ENCODE assay signal across 14 mouse cellular contexts in genomic region chr10:89768352-89769020, GRCm38 (mm10). TPM values are rescaled to one million over a fixed set of nuclear protein-coding genes. Genes with fewer than 3 reads are reported as not detected.
DNase-seq lines count a peak whose midpoint lies in the region; ATAC-seq and TF ChIP-seq lines count a peak whose summit lies in the region.
"Had no signal": no experiment of that assay in that cellular context is flagged by ENCODE, and none has a peak within 500 bp of the region (broad histone marks: within the 10 kb centered on the region; RNA-seq: fewer than 3 reads in every experiment).

No protein-coding gene starts in this region.

- intact Hi-C loops in left cerebral cortex, postnatal 4 days (cut with DNase I) = no loop called here

- H3K27me3 ChIP-seq in heart, embryonic 15.5 days = no peaks in the 10 kb centered on the region
- H3K27me3 ChIP-seq in lung, embryonic 14.5 days (ENCODE audit: insufficient read depth, low read length) = no peaks in the 10 kb centered on the region
- H3K27me3 ChIP-seq in liver, embryonic 13.5 days = no peaks in the 10 kb centered on the region
- H3K27me3 ChIP-seq: embryonic facial prominence, embryonic 15.5 days; forebrain, embryonic 12.5 days; megakaryocyte, embryonic 14.5 days; neural tube, embryonic 12.5 days had no signal

- no peak for DNase-seq in heart, adult 11 months
- DNase-seq in lung, embryonic 14.5 days = peak; percentile 10
- no peak for DNase-seq in lung, adult 18-20 months
- DNase-seq in liver, embryonic 13.5 days = no peak
- peak; percentile 61 for DNase-seq in yolk sac, embryonic 10.5 days (ENCODE audit: low spot score)
- DNase-seq in left cerebral cortex, postnatal 4 days = no peak
- DNase-seq: cerebellum, adult 9-11 months had no signal

- H3K36me3 ChIP-seq in heart, embryonic 15.5 days = no peaks in the 10 kb centered on the region
- H3K36me3 ChIP-seq in lung, embryonic 14.5 days (ENCODE audit: insufficient read depth) = no peaks in the 10 kb centered on the region
- no peaks in the 10 kb centered on the region for H3K36me3 ChIP-seq in liver, embryonic 13.5 days
- H3K36me3 ChIP-seq: embryonic facial prominence, embryonic 15.5 days; forebrain, embryonic 12.5 days; hindbrain, embryonic 10.5 days; neural tube, embryonic 12.5 days had no signal

- H3K27ac ChIP-seq in heart, embryonic 15.5 days = peak overlapping the region; percentile 14; the same call in 1 of the 2 replicates
- peak overlapping the region; percentile 63 for H3K27ac ChIP-seq in lung, embryonic 14.5 days (ENCODE audit: low read depth)
- no peak overlapping the region for H3K27ac ChIP-seq in liver, embryonic 13.5 days
- H3K27ac ChIP-seq: embryonic facial prominence, embryonic 15.5 days; forebrain, embryonic 12.5 days; hindbrain, embryonic 10.5 days; neural tube, embryonic 12.5 days had no signal

- no peak overlapping the region for H3K4me3 ChIP-seq in heart, embryonic 15.5 days
- H3K4me3 ChIP-seq in lung, embryonic 14.5 days (ENCODE audit: low read depth, low read length) = no peak overlapping the region
- no peak overlapping the region for H3K4me3 ChIP-seq in liver, embryonic 13.5 days (replicated peaks)
- H3K4me3 ChIP-seq: embryonic facial prominence, embryonic 15.5 days; forebrain, embryonic 12.5 days; hindbrain, embryonic 10.5 days; megakaryocyte, embryonic 14.5 days; neural tube, embryonic 12.5 days had no signal

- H3K4me2 ChIP-seq in heart, embryonic 15.5 days = no peak overlapping the region
- no peak overlapping the region for H3K4me2 ChIP-seq in lung, embryonic 14.5 days
- H3K4me2 ChIP-seq in liver, embryonic 13.5 days = peak overlapping the region; percentile 34
- H3K4me2 ChIP-seq: embryonic facial prominence, embryonic 15.5 days; forebrain, embryonic 12.5 days; neural tube, embryonic 12.5 days had no signal

- no peak for TF ChIP-seq CTCF in lung, embryonic 14.5 days (IDR thresholded peaks at IDR 0.05; ENCODE audit: low read depth)

- H3K4me1 ChIP-seq in heart, embryonic 15.5 days (replicated peaks) = peaks cover 22% of the 10 kb centered on the region
- H3K4me1 ChIP-seq in lung, embryonic 14.5 days (ENCODE audit: insufficient read depth) = peaks cover 8% of the 10 kb centered on the region; the same call in 1 of the 2 replicates
- peaks cover 46% of the 10 kb centered on the region for H3K4me1 ChIP-seq in liver, embryonic 13.5 days (replicated peaks)
- H3K4me1 ChIP-seq: embryonic facial prominence, embryonic 15.5 days; forebrain, embryonic 12.5 days; neural tube, embryonic 12.5 days had no signal

- 53% methylated on average over 7 of the region's 7 CpGs for WGBS in heart, embryonic 15.5 days
- 61% methylated on average over 7 of the region's 7 CpGs for WGBS in lung, embryonic 14.5 days
- WGBS in liver, embryonic 13.5 days (ENCODE audit: insufficient replicate concordance) = 52% methylated on average over 7 of the region's 7 CpGs

- no peaks in the 10 kb centered on the region for H3K9me3 ChIP-seq in heart, embryonic 15.5 days (replicated peaks)
- H3K9me3 ChIP-seq in lung, embryonic 14.5 days (ENCODE audit: low read depth, low read length) = no peaks in the 10 kb centered on the region
- H3K9me3 ChIP-seq in liver, embryonic 13.5 days (replicated peaks) = no peaks in the 10 kb centered on the region
- H3K9me3 ChIP-seq: embryonic facial prominence, embryonic 15.5 days; forebrain, embryonic 12.5 days; hindbrain, embryonic 10.5 days; megakaryocyte, embryonic 14.5 days; neural tube, embryonic 12.5 days had no signal

- H3K9ac ChIP-seq in heart, embryonic 15.5 days = no peak overlapping the region
- H3K9ac ChIP-seq in lung, embryonic 14.5 days = no peak overlapping the region
- no peak overlapping the region for H3K9ac ChIP-seq in liver, embryonic 13.5 days
- H3K9ac ChIP-seq: embryonic facial prominence, embryonic 15.5 days; forebrain, embryonic 12.5 days; neural tube, embryonic 12.5 days had no signal

- no peak for ATAC-seq in heart, embryonic 15.5 days (replicated peaks; ENCODE audit: insufficient number of reproducible peaks, insufficient read depth, low FRiP score, low read depth)
- peak; percentile 25; the same call in 1 of the 2 replicates for ATAC-seq in lung, embryonic 14.5 days (ENCODE audit: insufficient read depth)
- ATAC-seq in liver, embryonic 13.5 days (ENCODE audit: low read depth) = no peak
- ATAC-seq: inflammation-experienced regulatory T-cells, adult 6 months had no signal

RNA-seq across cellular contexts. Expression of gene Uhrf1bp1l, which starts 23.7 kb away (rescaled TPM):
- 18.0 and 19.2 TPM in 2 replicates for polyA plus RNA-seq in heart, embryonic 15.5 days (2015; fragmentation: Nextera tagmentation; extraction: Ambion mirVana)
- 31.3 and 35.1 TPM in 2 replicates for polyA plus RNA-seq in lung, embryonic 14.5 days (2014; fragmentation: Nextera tagmentation; extraction: Ambion mirVana)
- polyA plus RNA-seq in liver, embryonic 13.5 days (2015; fragmentation: Nextera tagmentation; extraction: Ambion mirVana) = 10.5 and 15.1 TPM in 2 replicates
- 10 to 100 TPM; 51.1 to 53.3 TPM for total RNA-seq in left cerebral cortex, postnatal 4 days (2021)

RNA-seq across cellular contexts. Expression of gene Actr6, which starts 36.4 kb away (rescaled TPM):
- 25.0 and 26.8 TPM in 2 replicates for polyA plus RNA-seq in heart, embryonic 15.5 days (2015; fragmentation: Nextera tagmentation; extraction: Ambion mirVana)
- 28.8 and 31.5 TPM in 2 replicates for polyA plus RNA-seq in lung, embryonic 14.5 days (2014; fragmentation: Nextera tagmentation; extraction: Ambion mirVana)
- 18.1 and 24.1 TPM in 2 replicates for polyA plus RNA-seq in liver, embryonic 13.5 days (2015; fragmentation: Nextera tagmentation; extraction: Ambion mirVana)
- total RNA-seq in left cerebral cortex, postnatal 4 days (2021) = 10 to 100 TPM; 26.8 to 28.5 TPM

Comparison
In these comparisons a context has a peak if more than half of its experiments do, and no peak if none do; other contexts are left out.
1. DNase-seq: peak in lung, embryonic 14.5 days (single experiment) and yolk sac, embryonic 10.5 days (single experiment); none in heart, adult 11 months (single experiment), lung, adult 18-20 months (0 of 2), liver, embryonic 13.5 days (single experiment) and left cerebral cortex, postnatal 4 days (single experiment).